Mouse (Mus musculus) midbrain, postnatal 0 days (tissue): Measurements from ENCODE around the gene Cox7a1. TPM values are rescaled to one million over a fixed set of nuclear protein-coding genes. Genes with fewer than 3 reads are reported as not detected.
A peak's percentile ranks its signal among the peaks of the same experiment; 100 is the strongest.

ENCODE experiments used
- ATAC-seq: fragments of 200-750 bp; cut with Nextera tagmentation; 2 replicates; pipeline ENCODE4 v1.8.0; 2017; ENCODE audit warnings: moderate number of reproducible peaks, mild to moderate bottlenecking, moderate TSS enrichment, moderate library complexity; ENCODE audit not compliant: low FRiP score
- DNase-seq: peaks from one replicate; pipeline ENCODE4 v3.0.0-alpha.2; 2015; ENCODE audit warnings: low spot score
- H3K27ac ChIP-seq: fragments of 300-500 bp; sonication (generic); 2 replicates; pipeline ENCODE4 v1.5.1; 2014; ENCODE audit warnings: low read depth, mild to moderate bottlenecking, low read length, mixed read lengths
- H3K27me3 ChIP-seq: fragments of 300-500 bp; sonication (generic); 2 replicates; pipeline ENCODE4 v1.6.1; 2014; ENCODE audit warnings: low read length, control low read depth, mixed read lengths; ENCODE audit not compliant: insufficient read depth
- H3K36me3 ChIP-seq: fragments of 300-500 bp; sonication (generic); 2 replicates; pipeline ENCODE4 v1.6.1; 2014; ENCODE audit warnings: low read length, control low read depth, mixed read lengths; ENCODE audit not compliant: insufficient read depth
- H3K4me1 ChIP-seq: fragments of 300-500 bp; sonication (generic); 2 replicates; pipeline ENCODE4 v1.6.1; 2014; ENCODE audit warnings: mild to moderate bottlenecking, control low read depth, antibody characterized with exemption, low read length, mixed read lengths; ENCODE audit not compliant: insufficient read depth
- H3K4me2 ChIP-seq: fragments of 300-500 bp; sonication (generic); 2 replicates; pipeline ENCODE4 v1.6.1; 2014; ENCODE audit warnings: low read depth, mild to moderate bottlenecking, low read length, mixed read lengths; ENCODE audit not compliant: poor library complexity, severe bottlenecking
- H3K4me3 ChIP-seq: fragments of 300-500 bp; sonication (generic); 2 replicates; pipeline ENCODE4 v1.5.1; 2014; ENCODE audit warnings: low read depth, mild to moderate bottlenecking, low read length, moderate library complexity
- H3K9ac ChIP-seq: fragments of 300-500 bp; sonication (generic); replicated peaks from 2 replicates; pipeline ENCODE4 v1.6.1; 2014; ENCODE audit warnings: mild to moderate bottlenecking, low read length, moderate library complexity, mixed read lengths; ENCODE audit not compliant: poor library complexity, severe bottlenecking
- H3K9me3 ChIP-seq: fragments of 300-500 bp; sonication (generic); 2 replicates; pipeline ENCODE4 v1.6.1; 2016; ENCODE audit warnings: low read length, control low read depth
- CTCF ChIP-seq: IDR thresholded peaks from 2 replicates; pipeline ENCODE4 v1.5.1; 2016; ENCODE audit warnings: antibody characterized with exemption, mild to moderate bottlenecking
- WGBS: fragments of 180-500 bp; shearing (Covaris S2); extraction: QIAGEN DNeasy Blood & Tissue Kit; methylation state at CpG from one replicate; pipeline ENCODE4 v1.1.7; 2014; 5-methylcytosine and 5-hydroxymethylcytosine counted together
- polyA plus RNA-seq: library from polyadenylated mRNA; unstranded; fragments of >200 nt; fragmentation: Nextera tagmentation; extraction: Ambion mirVana; gene quantifications from 2 replicates; pipeline ENCODE4 v1.2.1, GENCODE M21; 2015
- total RNA-seq: library from RNA; depleted of rRNA; stranded (reverse); fragments of >200 nt; gene quantifications from 2 replicates; pipeline ENCODE4 v1.2.3, GENCODE M21; 2014

Gene Cox7a1
- total and polyA plus RNA-seq, 2 experiments from 2014 or later = 8.8 TPM; not detected in 1

- Histone ChIP-seq H3K27ac (peak overlapping the region; percentile 6; the same call in 1 of the 2 replicates), H3K9ac (no peak overlapping the region), H3K27me3 (no peaks in the 10 kb centered on the region), H3K4me1 (no peaks in the 10 kb centered on the region), H3K4me3 (no peak overlapping the region), H3K9me3 (no peaks in the 10 kb centered on the region), H3K4me2 (no peak overlapping the region), H3K36me3 (no peaks in the 10 kb centered on the region)
- no peak for DNase-seq
- WGBS = 73% methylated on average over 2 of the region's 2 CpGs
- ATAC-seq = peak; percentile 45; the same call in 1 of the 2 replicates
- TF ChIP-seq CTCF = no peak
These were observed 33.3 kb downstream of the Cox7a1 start for GRCm38 (mm10) chr7:30217277-30217676.

- Histone ChIP-seq H3K4me3 (peak overlapping the region; percentile 43), H3K36me3 (peaks cover 10% of the 10 kb centered on the region), H3K9ac (peak overlapping the region; percentile 44), H3K4me1 (no peaks in the 10 kb centered on the region), H3K27ac (peak overlapping the region; percentile 73), H3K9me3 (no peaks in the 10 kb centered on the region), H3K27me3 (no peaks in the 10 kb centered on the region), H3K4me2 (peak overlapping the region; percentile 91)
- ATAC-seq (peak; percentile 48; the same call in 1 of the 2 replicates), DNase-seq (peak; percentile 75)
- WGBS = 6% methylated on average over 16 of the region's 16 CpGs
- TF ChIP-seq CTCF = no peak
These were observed 35.5 kb downstream of the Cox7a1 start for GRCm38 (mm10) chr7:30219293-30220007.

GRCm38 (mm10) chr7:30220008-30220356 is 36.0 kb downstream of the Cox7a1 start:
- Histone ChIP-seq H3K9ac (no peak overlapping the region), H3K27me3 (no peaks in the 10 kb centered on the region), H3K4me2 (peak overlapping the region; percentile 91), H3K4me3 (peak overlapping the region; percentile 43), H3K36me3 (peaks cover 11% of the 10 kb centered on the region), H3K4me1 (no peaks in the 10 kb centered on the region), H3K27ac (peak overlapping the region; percentile 52; the same call in 1 of the 2 replicates), H3K9me3 (no peaks in the 10 kb centered on the region)
- DNase-seq (no peak), ATAC-seq (no peak)
- TF ChIP-seq CTCF = no peak
- 27% methylated on average over 11 of the region's 11 CpGs for WGBS

- H3K4me1 ChIP-seq = no peaks in the 10 kb centered on the region
- H3K4me2 ChIP-seq = no peak overlapping the region
- TF ChIP-seq CTCF = no peak
- ATAC-seq = no peak
- no peak overlapping the region for H3K27ac ChIP-seq
- no peaks in the 10 kb centered on the region for H3K27me3 ChIP-seq
- H3K9me3 ChIP-seq = no peaks in the 10 kb centered on the region
- peaks cover 19% of the 10 kb centered on the region for H3K36me3 ChIP-seq
- no peak overlapping the region for H3K9ac ChIP-seq
- WGBS = 75% methylated on average over 3 of the region's 3 CpGs
- DNase-seq = no peak
- H3K4me3 ChIP-seq = no peak overlapping the region
These were observed 37.5 kb downstream of the Cox7a1 start for GRCm38 (mm10) chr7:30221433-30221832.

DNA sequence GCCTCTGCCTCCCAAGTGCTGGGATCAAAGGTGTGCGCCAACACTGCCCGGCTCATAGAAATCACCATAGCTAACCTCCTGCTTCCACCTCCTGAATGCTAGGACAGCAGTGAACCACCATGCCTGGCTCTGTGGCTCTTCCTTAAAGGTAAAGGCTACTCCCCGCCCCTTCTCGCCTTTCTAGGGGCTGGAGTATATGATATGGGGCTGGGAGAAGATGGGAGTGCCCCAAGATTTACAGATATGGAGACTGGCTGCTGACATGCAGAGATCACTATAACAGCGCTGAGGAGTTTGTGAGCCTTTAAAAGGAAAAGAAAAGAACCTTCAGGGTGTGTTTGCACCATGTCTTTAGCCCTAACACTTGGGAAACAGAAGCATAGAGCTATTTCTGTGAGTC is 38.3 kb downstream of the Cox7a1 start:
- H3K36me3 ChIP-seq = peaks cover 25% of the 10 kb centered on the region
- no peaks in the 10 kb centered on the region for H3K4me1 ChIP-seq
- no peak overlapping the region for H3K9ac ChIP-seq
- H3K4me3 ChIP-seq = no peak overlapping the region
- H3K9me3 ChIP-seq = no peaks in the 10 kb centered on the region
- H3K27ac ChIP-seq = no peak overlapping the region
- WGBS = 95% methylated on average over 5 of the region's 5 CpGs
- ATAC-seq (no peak), DNase-seq (no peak)
- no peak overlapping the region for H3K4me2 ChIP-seq
- no peak for TF ChIP-seq CTCF
- H3K27me3 ChIP-seq = no peaks in the 10 kb centered on the region

DNA sequence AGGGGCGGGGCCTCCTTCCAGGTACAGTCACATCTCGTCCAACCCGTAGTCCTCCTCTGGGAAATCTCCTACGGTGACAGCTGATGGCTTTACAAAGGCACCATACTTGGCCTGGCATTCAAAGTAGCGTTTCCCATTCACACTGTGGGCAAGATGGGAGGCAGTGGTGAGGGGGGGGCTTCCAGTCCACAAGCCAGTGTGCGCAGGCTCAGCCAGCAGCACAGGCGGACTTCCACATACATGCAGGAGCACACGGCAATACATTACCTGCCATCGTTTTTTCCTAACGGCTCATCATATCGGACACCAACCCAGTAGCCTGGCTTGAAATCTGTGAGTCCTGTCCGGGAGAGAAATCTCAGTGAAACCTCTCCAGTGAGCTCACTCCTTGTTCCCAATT is 40.3 kb downstream of the Cox7a1 start:
- no peaks in the 10 kb centered on the region for H3K4me1 ChIP-seq
- H3K4me2 ChIP-seq = no peak overlapping the region
- no peaks in the 10 kb centered on the region for H3K27me3 ChIP-seq
- ATAC-seq = no peak
- no peak for DNase-seq
- H3K27ac ChIP-seq = no peak overlapping the region
- 95% methylated on average over 12 of the region's 12 CpGs for WGBS
- H3K9ac ChIP-seq = no peak overlapping the region
- no peak for TF ChIP-seq CTCF
- H3K9me3 ChIP-seq = no peaks in the 10 kb centered on the region
- H3K4me3 ChIP-seq = no peak overlapping the region
- peaks cover 36% of the 10 kb centered on the region for H3K36me3 ChIP-seq
